Mouse (Mus musculus): ENCODE data around the gene Homez.

Gene Homez

DNA sequence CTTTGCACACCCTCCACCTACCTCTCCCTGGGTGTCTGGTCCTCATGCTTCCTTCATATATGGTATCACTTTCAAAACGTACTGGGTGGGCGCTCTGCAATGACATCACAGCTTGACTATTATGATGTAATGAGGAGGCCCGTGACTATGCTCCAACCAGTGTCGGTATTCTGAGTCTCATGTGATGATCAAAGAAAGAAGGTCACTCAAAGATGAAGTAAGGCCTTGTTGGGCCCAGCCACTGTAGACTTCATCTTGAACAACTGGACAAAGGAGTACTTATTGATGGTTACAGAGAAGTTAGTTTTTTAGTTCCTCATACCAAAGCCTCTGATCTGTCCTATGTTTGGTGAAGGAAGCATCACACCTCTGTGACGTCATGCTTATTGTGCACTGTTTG is at the start of gene Homez:
TSS of gene Homez (minus strand) at position 101 of the 400 bp plus-strand sequence.
- no peak for DNase-seq

DNA sequence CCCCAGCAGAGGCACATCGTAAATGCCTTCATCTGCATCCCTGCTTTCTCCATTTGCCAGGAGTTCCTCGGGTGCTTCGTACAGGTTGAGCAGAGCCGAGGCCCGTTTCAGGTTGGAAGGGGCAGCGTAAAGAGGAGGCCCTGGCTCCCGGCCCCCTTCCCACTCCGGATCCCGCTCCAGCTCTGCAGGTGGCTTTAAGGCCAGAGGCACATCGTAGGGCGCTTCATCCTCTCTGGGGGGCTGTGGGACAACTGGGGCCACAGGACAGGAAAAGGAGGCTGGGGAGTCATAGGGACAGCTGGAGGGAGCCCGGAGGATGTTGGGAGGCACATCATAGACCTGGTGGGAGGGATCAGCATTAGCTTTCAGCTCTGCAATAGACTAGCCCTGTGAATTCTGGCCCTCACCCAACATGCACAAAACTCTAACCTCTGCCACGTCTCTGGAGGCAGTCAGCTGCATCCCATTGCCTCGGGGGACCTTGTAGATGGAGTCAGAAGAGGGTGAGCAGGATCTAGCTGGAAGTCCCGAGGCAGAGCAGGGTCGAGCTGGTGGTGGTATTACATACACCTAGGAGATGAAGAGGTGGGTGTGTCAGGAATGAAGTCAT is 49.4 kb upstream of the Homez start:
- DNase-seq: no peak

DNA sequence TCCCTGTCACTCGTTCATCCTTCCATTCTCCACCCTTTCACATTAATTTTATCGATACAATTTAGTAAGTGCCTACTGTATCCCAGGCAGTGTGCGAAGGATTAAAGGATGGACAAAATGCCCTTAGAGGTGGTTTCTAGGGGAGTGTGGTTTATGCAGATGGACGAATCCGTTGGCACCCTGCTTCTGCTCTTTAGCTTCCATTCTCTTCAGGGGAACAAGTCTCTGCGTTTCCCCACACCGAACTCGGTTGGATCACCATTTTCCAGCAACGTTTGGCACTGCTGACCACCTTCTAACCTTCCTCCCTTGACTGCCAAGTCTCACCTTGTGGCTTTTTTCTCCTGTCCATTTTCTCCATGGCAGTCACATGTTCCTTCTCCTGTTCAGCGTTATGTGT is 42.6 kb upstream of the Homez start:
- DNase-seq: peak; percentile 45 to 50

DNA sequence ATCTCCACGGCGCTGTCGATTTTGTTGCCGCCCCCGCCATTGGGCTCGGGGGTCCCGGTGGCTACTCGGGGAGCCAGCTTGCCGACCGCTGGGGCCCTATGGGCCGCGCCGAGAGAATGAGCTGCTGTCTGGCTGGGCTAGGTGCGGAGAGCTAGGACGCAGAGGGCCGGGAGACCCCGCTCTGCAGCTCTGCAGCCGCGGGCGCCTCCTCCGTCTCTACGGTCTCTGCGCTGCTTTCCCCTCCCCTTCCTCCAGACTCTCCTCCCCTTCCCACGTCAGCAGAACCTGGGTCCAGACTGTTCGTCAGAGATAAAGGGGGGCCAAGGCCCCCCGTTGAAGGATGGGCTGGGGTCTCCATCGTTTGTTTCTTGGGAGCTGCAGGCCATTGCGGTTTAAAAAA is 42.1 kb upstream of the Homez start, which contains the start of gene Slc22a17:
TSS of gene Slc22a17 (minus strand) at position 247 of the 400 bp plus-strand sequence.
- DNase-seq: peak; percentile 84 to 88

DNA sequence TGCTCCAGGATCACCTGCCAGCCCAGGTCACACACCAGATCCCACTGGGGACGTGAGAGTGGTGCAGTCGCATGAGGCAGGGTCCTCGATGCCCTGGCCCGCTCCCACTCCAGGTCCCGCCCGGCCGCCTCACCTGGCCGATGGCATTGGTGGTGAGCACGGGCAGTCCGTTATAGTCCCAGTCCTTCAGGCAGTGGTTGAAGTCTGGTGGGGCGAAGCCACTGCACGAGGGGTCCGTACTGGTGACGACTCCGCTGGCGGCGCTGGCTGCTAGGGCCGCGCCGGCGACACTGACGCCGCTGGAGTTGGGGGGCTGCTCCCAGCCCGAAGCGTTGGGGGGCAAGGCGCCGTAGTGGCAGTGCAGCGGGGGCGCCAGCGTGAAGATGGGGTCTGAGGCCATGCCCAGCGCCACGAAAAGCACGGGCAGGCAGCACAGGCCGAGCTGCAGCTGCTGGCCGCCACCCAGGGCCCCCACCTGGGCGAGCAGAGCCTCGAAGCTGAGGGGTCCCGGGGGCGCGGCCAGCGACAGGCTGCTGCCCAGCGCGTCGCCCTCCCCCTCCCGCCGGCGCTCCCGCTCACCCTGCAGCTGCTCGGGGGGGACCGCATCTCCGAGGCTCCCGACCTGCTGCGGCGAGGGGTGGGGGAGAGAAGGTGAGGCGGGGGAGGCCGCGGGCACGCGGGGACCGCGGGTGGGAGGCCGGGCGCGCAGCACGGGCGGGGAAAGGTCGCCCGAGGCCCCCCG is 41.5 kb upstream of the Homez start:
- peak; percentile 41 to 72 for DNase-seq

DNA sequence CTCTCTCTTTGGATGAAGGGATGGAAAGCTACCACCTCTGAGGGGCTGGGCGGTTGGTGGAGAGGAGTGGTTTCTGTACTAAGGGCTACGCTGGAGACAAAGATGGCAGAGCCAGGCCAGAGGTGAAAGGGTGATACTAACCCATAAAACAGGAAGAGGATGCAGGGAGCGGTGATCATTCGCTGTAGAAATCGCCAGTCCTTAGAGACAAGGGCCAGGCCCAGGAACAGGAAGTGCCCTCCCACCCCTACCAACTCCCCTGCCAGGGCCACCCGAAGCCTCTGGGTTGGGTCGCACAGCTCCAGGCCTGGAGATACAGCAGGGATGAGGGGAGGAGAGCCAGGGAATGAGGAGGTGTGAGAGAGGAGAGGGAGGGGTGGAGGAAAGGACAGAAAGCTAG is 37.9 kb upstream of the Homez start:
- no peak for DNase-seq

DNA sequence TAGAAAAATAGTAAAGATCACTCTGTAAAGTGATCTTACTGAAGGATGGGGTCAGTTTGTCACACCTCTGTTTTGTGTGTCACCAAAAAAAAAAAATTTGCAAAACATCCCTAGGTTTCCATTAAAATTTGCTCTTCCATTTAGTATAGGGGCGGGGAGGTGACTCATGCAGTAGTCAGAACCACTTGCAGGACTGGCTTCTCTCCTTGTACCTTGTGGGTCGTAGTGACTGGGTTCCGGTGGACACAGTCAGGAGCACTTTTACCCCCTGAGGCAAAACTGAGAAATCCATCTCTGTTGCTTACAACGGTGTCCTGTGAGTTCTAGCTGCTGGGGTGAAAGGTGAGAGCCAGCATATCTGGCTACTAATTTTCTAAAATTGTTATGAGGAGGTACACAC is 32.9 kb upstream of the Homez start:
- no peak for DNase-seq

DNA sequence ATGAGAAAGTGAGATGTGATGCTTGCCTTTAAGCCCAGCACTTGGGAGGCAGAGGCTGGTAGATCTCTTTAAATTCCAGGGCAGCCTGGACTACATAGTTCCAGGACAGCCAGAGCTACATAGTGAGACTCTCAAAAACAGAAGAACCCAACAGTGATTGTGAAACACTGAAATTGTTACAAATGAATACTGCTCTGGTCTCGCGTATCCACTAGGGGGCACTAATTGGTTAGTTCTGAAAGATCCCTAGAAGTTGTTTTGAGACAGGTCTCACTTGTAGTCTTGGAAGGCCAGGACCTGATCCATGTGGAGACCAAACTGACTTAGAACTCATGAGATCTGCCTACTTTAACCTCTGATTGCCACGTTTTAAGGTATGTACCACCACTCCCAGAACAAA is 29.6 kb upstream of the Homez start:
- peak; percentile 56 to 79 for DNase-seq

DNA sequence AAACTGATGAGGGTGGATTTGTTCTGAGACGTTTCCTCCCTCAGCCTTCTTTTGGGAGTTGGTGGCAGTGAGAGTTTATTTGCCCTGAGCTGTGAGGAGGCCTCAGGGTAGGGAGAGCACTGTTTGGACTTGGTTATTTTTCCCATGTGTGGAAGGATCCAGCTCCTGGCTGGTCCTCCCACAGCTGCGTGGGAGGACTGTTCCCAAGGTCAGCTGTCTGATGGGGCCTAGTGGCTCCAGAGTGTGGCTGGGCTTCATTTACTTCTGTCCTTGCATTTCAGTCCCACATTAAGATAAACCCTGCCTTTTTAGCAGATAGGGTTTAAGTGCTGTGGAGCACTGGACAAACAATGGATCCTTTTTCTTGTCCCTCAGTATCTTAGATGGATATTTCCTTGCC is 26.7 kb upstream of the Homez start:
- DNase-seq: no peak

DNA sequence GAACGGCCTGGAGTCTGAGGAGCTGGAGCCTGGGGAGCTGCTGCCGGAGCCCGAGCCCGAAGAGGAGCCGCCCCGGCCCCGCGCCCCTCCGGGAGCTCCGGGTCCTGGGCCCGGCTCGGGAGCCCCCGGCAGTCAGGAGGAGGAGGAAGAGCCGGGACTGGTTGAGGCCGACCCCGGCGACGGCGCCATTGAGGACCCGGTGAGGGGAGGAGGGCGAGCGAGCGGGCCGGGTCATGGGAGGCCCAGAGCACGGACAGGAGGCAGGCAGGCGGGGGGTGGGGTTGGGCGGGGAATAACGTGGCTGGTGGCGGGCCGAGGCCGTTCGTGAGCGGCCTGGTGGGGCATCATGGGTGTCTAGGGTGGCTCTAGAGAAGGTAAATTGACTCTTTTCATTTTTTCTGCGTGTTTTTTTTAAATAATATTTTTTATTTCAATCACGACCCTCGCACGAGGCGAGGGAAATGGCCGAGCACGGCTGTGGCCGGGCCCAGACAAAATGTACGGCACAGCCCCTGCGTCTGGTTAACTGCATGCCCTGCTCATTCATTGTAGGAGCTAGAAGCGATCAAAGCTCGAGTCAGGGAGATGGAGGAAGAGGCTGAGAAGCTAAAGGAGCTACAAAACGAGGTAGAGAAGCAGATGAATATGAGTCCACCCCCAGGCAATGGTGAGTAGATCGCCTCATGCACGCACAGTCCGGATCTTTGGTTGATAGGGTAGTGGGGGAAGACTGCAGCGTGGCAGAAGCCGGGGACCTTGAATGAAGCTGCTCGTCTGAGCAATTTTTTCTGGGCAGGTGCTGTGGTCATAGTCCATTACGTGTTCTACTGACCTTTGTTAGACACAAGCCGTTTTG is 23.8 kb upstream of the Homez start:
- peak in 1 of 2 experiments; percentile 81 for DNase-seq

DNA sequence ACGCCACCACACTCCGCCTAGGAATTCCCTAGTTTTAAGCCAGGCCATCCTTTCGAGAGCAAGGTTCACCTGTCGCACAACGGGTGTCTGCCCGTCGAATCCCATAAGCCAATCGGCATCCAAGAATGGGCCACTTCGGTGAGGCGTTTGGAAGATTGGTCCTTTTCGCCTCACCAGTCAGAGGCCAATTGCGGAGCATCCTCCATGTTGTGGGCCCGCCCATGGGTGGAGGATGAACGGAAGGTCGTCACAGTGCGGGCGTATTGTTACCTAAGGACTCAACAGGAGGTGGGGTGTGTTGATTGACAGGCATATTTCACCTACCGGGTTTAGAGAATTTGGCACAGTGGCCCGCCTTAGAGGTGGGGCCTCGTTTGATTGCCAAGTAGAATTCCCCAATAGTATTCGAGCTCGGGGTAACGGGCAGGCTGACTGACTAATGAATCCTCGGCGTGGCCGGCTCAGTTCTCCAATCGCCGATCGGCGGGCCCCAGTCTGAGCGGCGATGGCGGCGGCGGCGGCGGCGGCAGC is 23.0 kb upstream of the Homez start:
- DNase-seq: peak; percentile 96 to 98

DNA sequence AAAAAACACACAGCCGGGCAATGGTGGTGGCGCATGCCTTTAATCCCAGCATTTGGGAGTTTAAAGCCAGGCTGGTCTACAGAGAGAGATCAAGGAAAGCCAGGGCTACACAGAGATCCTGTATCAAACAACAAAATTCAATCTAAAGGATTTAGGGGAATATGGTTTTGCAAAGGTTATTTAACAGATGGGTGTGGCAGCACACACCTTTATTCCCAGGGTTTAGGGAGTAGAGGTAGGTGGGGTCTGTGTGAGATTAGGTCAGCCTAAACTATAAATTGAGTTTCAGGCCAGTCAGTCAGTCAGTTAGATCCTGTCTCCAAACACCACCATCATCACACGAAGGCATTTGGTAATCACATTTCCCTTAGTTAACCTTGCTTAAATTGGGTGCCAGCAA is 21.4 kb upstream of the Homez start, which contains the start of gene Pabpn1:
TSS of gene Pabpn1 (plus strand) at position 301 of the 400 bp plus-strand sequence.
- DNase-seq: no peak

DNA sequence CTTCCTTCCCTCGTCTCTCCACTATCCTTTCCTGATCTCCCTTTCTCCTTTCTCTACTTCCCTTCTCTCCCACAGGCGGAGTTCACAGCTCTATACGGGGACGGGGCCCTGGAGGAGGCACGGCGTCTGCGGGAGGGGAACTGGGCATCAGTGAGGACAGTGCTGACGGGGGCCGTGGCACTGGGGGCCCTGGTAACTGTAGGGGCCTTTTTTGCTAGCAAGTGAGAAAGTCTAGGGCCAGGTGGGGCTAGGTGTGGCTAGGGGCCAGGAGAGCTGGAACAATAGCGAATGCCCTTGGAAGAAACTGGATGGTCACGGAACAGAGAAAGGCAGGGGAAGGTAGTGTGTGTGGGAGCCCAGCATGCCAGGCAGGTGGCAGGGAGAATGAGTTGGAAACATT is 14.5 kb upstream of the Homez start:
- no peak for DNase-seq

DNA sequence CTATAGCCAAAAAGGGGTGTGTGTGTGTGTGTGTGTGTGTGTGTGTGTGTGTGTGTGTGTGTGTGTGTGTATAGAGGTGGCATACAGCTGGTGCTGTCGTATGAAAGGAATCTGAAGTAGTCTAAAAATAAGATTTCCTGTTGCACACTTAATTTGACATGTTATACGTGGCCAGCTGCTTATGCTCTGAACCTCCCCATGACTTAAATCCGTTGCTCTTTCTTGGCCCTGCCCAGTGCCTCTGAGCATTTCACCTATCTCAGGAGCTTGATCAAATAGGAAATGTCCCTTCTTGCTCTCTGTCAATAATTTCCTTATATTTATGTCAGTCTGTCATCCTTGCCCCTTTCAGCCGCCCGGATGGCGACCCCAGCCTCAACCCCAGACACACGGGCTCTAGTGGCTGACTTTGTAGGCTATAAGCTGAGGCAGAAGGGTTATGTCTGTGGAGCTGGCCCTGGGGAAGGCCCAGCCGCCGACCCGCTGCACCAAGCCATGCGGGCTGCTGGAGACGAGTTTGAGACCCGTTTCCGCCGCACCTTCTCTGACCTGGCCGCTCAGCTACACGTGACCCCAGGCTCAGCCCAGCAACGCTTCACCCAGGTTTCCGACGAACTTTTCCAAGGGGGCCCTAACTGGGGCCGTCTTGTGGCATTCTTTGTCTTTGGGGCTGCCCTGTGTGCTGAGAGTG is 13.4 kb upstream of the Homez start:
- DNase-seq: peak in 1 of 2 experiments; percentile 36

DNA sequence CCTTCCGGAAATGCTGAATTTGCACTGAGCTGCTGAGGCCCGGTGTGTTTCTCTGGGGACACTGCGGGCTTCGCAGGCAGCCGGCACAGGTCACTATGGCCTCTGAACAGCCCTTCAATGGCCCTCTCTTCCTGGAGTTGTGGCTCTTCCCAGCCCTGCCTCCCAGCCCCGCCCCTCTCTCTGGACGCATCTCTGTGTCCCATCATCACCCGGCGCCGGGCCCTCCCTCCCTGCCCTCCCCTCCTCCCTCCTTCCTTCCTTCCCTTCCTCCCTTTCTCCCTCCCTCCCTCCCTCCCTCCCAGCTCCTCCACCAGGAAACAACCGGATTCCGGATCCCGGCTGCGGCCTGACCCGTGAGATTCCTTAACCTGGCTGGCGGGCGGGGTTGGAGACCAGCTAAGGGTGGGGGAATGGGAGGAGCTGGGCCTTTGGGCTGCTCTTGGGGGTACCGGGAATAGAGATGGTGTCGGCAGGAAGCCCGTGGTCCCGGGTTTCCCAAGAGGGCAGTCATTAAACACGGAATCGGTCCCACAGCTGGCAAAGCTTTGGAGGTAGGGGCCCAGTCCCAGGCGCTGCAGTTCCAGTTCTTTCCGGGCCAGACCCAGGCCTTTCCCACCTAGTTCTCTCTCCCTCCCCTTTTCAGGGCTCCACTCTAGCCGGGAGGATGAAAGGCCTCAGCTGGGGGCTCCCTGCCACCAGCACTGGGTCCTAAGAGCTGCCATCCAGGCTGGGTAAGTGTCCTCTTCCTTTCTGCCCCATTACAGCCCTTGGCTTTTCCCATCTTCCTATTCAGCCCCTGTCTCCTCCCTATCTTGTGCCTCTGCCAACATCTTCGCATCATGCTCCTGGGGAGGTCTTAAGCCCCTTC is 12.6 kb upstream of the Homez start, which contains the start of the genes Bcl2l2 and Gm20521:
TSS of gene Bcl2l2 (plus strand) at position 224 of the 868 bp plus-strand sequence.
TSS of gene Gm20521 (plus strand) at position 288 of the 868 bp plus-strand sequence.
- DNase-seq: peak; percentile 85 to 95

DNA sequence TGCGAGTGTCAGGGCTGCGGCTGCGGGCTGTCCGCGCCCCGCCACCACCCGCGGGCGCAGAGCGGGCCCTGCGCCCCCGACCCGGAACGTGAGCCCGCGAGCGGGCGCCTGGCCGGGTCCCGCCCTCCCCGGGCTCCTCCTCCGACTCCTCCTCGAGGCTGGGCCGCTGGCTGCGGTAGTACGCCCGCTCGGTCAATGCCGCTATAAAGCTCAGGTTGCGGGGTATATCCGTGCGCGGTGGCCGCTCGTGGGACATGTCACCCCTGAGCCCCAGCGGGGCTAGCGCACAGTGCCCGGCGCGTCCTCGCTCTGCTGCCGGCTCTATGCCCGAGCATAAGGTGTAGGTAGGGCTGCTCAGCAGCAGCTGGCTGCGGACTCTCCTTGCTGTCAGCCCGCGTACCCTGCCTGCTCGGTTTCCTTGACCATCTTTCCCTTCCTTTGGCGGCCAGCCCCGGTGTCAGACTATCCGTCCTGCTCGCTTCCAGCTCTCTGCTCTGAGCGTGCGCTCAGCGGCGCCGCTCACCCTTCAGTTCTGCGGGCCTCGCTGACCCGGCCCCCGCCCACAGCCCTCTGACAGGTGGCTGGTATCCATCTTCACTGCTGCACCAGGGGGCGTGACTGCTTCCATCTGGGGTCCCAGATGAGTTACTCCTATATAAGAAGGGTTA is 6.4 kb upstream of the Homez start, which contains the start of gene Ppp1r3e:
TSS of gene Ppp1r3e (minus strand) at position 503 of the 668 bp plus-strand sequence.
- peak; percentile 86 to 87 for DNase-seq

DNA sequence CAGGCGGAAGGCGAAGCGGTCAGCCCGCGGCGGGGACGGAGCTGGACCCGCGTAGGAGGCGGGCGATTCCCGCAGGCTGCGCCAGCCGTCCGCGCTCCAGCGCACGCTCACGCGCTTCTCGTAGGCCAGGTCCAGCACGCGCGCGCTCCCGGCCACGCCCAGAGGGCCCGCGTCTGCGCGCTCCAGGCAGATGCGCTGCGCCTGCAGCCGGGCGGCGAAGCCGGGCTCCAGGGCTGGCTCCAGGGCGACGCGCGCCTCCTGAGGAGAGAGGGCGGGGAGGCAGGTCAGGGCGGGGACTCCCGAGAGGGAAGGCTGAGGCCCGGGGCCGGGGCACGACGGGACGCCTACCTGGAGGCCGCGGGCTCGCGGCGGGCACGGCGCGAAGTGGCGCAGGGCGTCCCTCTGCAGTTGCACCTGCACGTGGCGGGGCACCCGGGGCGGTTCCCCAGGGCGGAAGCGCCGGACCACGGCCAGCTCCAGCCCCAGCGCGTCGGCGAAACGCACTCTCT is 5.8 kb upstream of the Homez start:
- peak; percentile 97 to 98 for DNase-seq

DNA sequence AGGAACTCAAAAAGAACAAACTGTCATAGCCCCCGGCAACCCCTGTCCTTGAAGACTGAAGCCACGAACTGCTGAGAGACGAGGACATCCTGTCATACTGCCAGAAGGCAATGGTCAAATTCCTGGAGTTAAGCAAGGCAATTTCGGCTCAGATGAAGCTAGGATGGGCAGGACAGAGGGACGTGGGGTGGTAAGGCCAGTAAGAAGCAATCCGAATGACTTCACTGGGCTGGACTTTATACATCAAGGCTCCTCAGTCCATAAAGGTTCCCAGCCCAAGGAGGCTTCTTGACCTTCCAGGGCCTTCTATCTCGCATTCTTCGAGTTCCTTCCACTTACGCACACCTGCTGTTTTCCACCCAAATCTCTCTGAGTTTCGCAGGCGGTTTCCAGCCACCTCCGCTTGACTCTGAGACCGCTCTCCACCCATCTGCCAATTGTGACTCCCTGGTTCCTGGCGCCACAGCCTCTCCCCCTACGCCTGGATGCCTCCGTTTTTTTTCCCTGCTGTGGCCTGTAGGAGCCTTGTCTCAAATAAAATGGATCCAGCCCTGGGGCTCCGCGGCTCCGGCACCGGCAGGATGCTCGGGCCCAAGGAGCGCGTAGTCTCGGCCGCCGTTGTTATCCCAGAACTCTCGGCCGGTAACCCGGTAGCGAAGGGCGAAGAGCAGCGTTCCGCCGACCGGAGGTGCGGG is 5.2 kb upstream of the Homez start:
- DNase-seq: no peak

DNA sequence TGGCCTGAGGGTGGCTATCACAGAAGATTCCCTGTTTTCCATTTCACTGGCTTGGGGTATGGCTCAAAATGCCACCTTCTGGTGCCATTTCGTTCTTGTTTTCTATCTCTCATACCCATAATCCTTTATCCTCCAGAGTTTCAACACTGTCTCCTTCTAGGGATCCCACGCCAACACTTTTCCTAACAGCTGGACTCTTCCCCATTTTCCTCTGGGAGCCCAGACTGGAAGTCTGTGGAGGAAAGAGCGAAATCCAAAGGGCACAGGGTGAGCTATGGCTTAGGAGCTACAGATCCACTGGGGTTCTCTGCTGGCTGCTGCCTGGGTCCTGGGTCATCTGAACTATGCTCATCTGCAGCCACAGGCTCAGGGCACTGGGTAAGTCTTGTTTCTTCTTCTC is 3.4 kb upstream of the Homez start:
- DNase-seq: no peak

DNA sequence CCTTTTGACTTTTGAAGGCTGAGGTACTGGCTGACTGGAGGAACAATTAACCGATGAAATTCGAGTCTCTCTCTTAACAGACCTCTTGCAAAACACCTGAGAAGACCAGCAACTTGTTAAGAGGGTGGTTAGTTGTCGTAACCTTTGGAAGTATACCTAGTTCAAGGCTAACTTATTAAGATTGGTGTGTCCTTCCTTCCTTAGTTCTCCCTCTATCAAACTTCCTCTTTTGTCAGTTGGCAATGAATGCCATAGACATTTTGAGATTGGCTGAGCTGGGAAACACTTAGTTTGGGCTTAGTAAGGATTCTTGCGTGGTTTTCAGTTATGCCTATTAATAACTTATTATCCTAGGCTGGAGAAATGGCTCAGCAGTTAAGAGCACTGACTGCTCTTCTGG is 2.7 kb downstream of the Homez start:
- DNase-seq: no peak
